Mouse (Mus musculus): ENCODE measurements around the gene Slc5a12.

The Slc5a12 gene

GRCm38 (mm10) chr2:110596932-110597331 lies at the start of gene Slc5a12:
Gene Slc5a12 (plus strand): TSS chr2:110597298.
- no peak for DNase-seq (ENCODE audit: low spot score)

DNA sequence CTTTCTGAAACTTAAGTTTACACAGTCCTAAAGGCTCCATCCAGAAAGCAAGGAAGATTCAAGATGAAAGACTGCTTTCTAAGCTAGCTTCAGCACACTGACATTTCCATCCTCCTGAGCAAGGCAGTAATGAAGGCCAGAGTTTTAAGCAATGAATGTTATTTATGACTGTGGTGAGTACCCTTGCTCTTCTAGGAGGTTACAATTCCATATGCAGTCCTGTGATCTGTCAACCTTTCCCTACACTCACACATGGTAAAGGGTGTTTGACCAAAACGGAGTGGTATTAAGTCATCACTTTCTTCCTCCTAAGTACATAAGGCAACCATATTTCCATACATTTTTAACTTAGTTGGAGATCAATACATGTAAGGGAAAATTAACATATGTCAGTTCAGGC lies 41.0 kb upstream of the Slc5a12 start:
- DNase-seq (ENCODE audit: low spot score): no peak

DNA sequence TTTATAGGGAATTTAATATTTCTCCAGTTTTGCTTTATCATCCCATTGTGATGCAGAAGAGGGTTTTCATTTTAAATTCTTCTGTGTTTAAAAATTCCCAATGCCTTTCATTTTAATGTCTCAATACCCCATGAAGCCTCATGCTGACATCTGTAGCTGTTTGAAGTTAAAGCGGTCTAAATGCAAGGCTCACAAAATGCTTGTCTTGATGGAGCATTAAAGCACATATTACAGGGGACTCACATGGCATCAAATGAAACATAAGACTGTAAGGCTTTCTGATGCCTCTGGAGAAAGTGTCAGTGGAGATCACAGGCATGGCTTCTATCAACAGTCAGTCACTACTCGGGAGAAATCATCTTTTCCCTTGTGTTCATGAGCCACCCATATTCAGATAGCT lies 34.5 kb upstream of the Slc5a12 start:
- no peak for DNase-seq (ENCODE audit: low spot score)

GRCm38 (mm10) chr2:110564673-110565627 lies 32.1 kb upstream of the Slc5a12 start:
- peak; percentile 47 for DNase-seq (ENCODE audit: low spot score)

DNA sequence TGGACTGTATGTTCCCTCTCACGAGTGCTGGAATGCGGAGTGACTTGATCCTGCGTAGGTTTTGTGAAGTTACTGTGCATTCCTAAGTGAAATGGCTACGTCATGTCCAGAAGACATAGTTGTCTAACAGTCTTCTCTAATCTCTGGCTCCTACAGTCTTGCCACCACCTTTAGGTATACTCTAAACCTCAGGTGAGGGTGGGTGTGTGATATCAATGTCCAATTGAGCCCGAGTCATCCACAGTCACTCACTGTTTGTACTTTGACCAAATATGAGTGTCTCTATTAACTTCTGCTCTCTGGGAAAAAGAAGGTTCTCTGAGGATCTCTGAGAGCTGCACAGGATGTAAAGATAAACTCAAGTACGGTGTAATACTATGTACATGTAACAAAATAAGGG lies 10.4 kb upstream of the Slc5a12 start:
- DNase-seq (ENCODE audit: low spot score): no peak

DNA sequence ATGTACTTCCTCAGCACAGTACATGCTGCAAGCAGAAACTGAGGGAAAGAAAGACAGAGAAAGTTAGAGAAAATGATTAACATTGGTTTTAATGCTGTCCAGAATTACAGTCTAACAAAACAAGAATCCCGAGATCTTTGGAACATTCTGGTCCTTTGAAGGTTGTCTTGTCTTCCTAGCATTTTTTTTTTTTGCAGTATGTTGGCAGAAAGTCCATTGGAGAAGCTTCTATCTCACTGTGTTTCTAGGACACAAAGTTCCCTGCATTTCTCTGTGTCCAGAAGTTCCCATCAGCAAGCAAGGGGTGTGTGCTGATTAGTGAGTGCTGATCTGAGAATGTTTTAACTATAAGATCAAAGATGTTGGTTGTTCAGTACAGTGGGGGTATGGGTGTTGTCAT lies 7.1 kb upstream of the Slc5a12 start:
- no peak for DNase-seq (ENCODE audit: low spot score)

GRCm38 (mm10) chr2:110592276-110592675 lies 4.8 kb upstream of the Slc5a12 start:
- DNase-seq (ENCODE audit: low spot score): no peak

DNA sequence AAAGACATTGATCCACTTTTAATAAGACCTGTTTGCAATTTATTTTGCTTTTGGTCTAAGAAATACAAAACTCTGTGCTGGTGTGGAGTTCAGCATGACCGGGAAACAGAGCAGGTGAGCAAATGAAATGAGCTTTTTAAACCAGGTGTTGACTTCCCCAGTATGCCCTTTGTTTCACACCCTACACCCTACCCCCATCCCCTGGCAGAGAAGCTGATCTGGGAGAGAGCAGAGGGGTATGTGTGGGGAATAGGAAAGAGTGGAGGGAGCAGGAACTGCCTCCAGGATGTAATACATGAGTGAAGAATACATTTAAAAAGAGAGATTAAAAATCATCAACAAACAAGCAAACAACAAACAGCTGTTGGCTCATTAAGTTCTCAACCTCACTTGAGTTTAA lies 47.3 kb downstream of the Slc5a12 start:
- DNase-seq (ENCODE audit: low spot score): no peak

DNA sequence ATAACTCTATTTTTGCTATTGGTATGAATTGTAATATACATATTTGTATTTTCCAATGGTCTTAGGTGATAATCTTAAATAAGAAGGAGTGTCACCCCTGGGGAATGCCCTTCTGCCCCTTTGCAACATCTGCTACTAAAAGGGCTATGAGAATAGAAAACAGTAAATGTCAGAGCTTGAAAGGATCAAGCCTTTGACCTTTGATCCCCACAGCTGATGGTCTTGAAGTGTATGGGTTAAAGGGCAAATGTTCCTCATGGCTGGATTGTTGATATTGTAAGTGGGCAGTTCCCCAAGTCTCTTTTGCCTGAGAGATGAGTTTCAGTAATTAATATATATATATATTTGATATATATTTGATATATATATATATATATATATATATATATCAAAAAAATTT lies 47.7 kb downstream of the Slc5a12 start:
- no peak for DNase-seq (ENCODE audit: low spot score)

DNA sequence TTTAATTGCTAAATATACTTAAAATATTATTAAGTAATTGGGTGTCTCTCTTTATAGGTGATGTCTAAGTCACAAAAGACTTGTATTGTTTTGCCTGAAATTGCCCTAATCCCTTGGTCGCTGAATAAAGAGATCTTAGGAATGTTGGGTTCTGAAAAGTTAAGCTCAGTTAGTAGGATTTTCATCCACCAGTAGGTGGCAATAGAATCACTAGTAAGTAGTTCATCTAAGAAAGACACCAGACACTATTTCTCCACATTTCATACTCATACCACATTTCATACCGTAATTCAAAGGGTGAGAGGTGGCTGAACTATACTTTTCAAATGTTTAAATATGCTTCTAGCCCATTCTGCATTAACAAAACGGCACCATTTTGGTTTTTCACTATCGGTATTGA lies 66.2 kb downstream of the Slc5a12 start:
- peak; percentile 62 for DNase-seq (ENCODE audit: low spot score)

- DNase-seq (ENCODE audit: low spot score): peak; percentile 7
These were observed 74.0 kb downstream of the Slc5a12 start for GRCm38 (mm10) chr2:110671071-110671624.
